Mouse (Mus musculus) lung, postnatal 25 days (tissue): Measurements from ENCODE around the gene AC134908.4.

Experiments
- DNase-seq: peaks from one replicate; pipeline ENCODE4 v3.0.0; 2022; ENCODE audit warnings: low spot score

Gene AC134908.4

GRCm38 (mm10) chr17:25831451-25832281 is 36.2 kb upstream of the AC134908.4 start:
- DNase-seq = no peak

- DNase-seq = no peak
Measured at GRCm38 (mm10) chr17:25830806-25831431, 35.5 kb upstream of the AC134908.4 start.

- DNase-seq = no peak
Measured at GRCm38 (mm10) chr17:25830200-25830753, 34.8 kb upstream of the AC134908.4 start.

- DNase-seq = no peak
Measured at GRCm38 (mm10) chr17:25829558-25830017, 34.1 kb upstream of the AC134908.4 start.

GRCm38 (mm10) chr17:25828712-25829557 is 33.5 kb upstream of the AC134908.4 start, which contains the start of gene Jmjd8:
TSS of gene Jmjd8 (plus strand) at chr17:25828867.
- peak; percentile 73 for DNase-seq

GRCm38 (mm10) chr17:25828223-25828594 is 32.8 kb upstream of the AC134908.4 start:
- no peak for DNase-seq

GRCm38 (mm10) chr17:25827546-25828222 is 32.2 kb upstream of the AC134908.4 start:
- no peak for DNase-seq

- DNase-seq = no peak
Measured at GRCm38 (mm10) chr17:25827011-25827410, 31.6 kb upstream of the AC134908.4 start.

GRCm38 (mm10) chr17:25825984-25826570 is 30.6 kb upstream of the AC134908.4 start:
- DNase-seq = no peak

- DNase-seq = no peak
Measured at GRCm38 (mm10) chr17:25825311-25825710, 29.9 kb upstream of the AC134908.4 start.

- no peak for DNase-seq
Measured at GRCm38 (mm10) chr17:25824362-25825142, 29.1 kb upstream of the AC134908.4 start.

GRCm38 (mm10) chr17:25823452-25823851 is 28.0 kb upstream of the AC134908.4 start, which contains the start of gene Wdr24:
TSS of gene Wdr24 (plus strand) at chr17:25823627.
- peak; percentile 82 for DNase-seq

GRCm38 (mm10) chr17:25818851-25819780 is 23.7 kb upstream of the AC134908.4 start:
- no peak for DNase-seq

- no peak for DNase-seq
Measured at GRCm38 (mm10) chr17:25817662-25818061, 22.2 kb upstream of the AC134908.4 start.

- peak; percentile 68 for DNase-seq
Measured at GRCm38 (mm10) chr17:25813471-25813870, 18.0 kb upstream of the AC134908.4 start.

- DNase-seq = no peak
Measured at GRCm38 (mm10) chr17:25810890-25811289, 15.4 kb upstream of the AC134908.4 start.

- DNase-seq = no peak
Measured at GRCm38 (mm10) chr17:25809606-25810340, 14.3 kb upstream of the AC134908.4 start.
